Mouse (Mus musculus): ENCODE measurements around the gene Dync1i1. TPM values are rescaled to one million over a fixed set of nuclear protein-coding genes. Genes with fewer than 3 reads are reported as not detected.

The Dync1i1 gene
- polyA plus RNA-seq, 1 experiment, result 19.3 TPM

GRCm38 (mm10) chr6:5775461-5775860 is 50.0 kb downstream of the Dync1i1 start:
- DNase-seq (ENCODE audit: low read depth), result peak; percentile 57
- TF ChIP-seq POLR2A (IDR thresholded peaks at IDR 0.05; ENCODE audit: borderline replicate concordance, extremely low read depth, insufficient read depth, insufficient read length, poor library complexity, severe bottlenecking) (no peak), CTCF (IDR thresholded peaks at IDR 0.05; ENCODE audit: borderline replicate concordance, extremely low read depth, insufficient read depth, insufficient read length) (no peak)

GRCm38 (mm10) chr6:5781752-5782151 is 56.3 kb downstream of the Dync1i1 start:
- DNase-seq (ENCODE audit: low read depth), result no peak
- TF ChIP-seq CTCF (IDR thresholded peaks at IDR 0.05; ENCODE audit: borderline replicate concordance, extremely low read depth, insufficient read depth, insufficient read length) (no peak), POLR2A (IDR thresholded peaks at IDR 0.05; ENCODE audit: borderline replicate concordance, extremely low read depth, insufficient read depth, insufficient read length, poor library complexity, severe bottlenecking) (no peak)

GRCm38 (mm10) chr6:5783830-5784229 is 58.4 kb downstream of the Dync1i1 start:
- TF ChIP-seq POLR2A (IDR thresholded peaks at IDR 0.05; ENCODE audit: borderline replicate concordance, extremely low read depth, insufficient read depth, insufficient read length, poor library complexity, severe bottlenecking) (no peak), CTCF (IDR thresholded peaks at IDR 0.05; ENCODE audit: borderline replicate concordance, extremely low read depth, insufficient read depth, insufficient read length) (no peak)
- no peak for DNase-seq (ENCODE audit: low read depth)

- peak; percentile 23 for DNase-seq (ENCODE audit: low read depth)
- TF ChIP-seq CTCF (IDR thresholded peaks at IDR 0.05; ENCODE audit: borderline replicate concordance, extremely low read depth, insufficient read depth, insufficient read length) (no peak), POLR2A (IDR thresholded peaks at IDR 0.05; ENCODE audit: borderline replicate concordance, extremely low read depth, insufficient read depth, insufficient read length, poor library complexity, severe bottlenecking) (no peak)
Measured at GRCm38 (mm10) chr6:5790607-5791006, 65.2 kb downstream of the Dync1i1 start.

GRCm38 (mm10) chr6:5794106-5794753 is 68.8 kb downstream of the Dync1i1 start:
- TF ChIP-seq POLR2A (IDR thresholded peaks at IDR 0.05; ENCODE audit: borderline replicate concordance, extremely low read depth, insufficient read depth, insufficient read length, poor library complexity, severe bottlenecking), result no peak
- no peak for TF ChIP-seq CTCF (IDR thresholded peaks at IDR 0.05; ENCODE audit: borderline replicate concordance, extremely low read depth, insufficient read depth, insufficient read length)
- DNase-seq (ENCODE audit: low read depth), result no peak

- no peak for DNase-seq (ENCODE audit: low read depth)
- TF ChIP-seq CTCF (IDR thresholded peaks at IDR 0.05; ENCODE audit: borderline replicate concordance, extremely low read depth, insufficient read depth, insufficient read length) (no peak), POLR2A (IDR thresholded peaks at IDR 0.05; ENCODE audit: borderline replicate concordance, extremely low read depth, insufficient read depth, insufficient read length, poor library complexity, severe bottlenecking) (no peak)
Measured at GRCm38 (mm10) chr6:5795314-5795713, 69.9 kb downstream of the Dync1i1 start.

GRCm38 (mm10) chr6:5802124-5802839 is 76.8 kb downstream of the Dync1i1 start:
- peak; percentile 84 for DNase-seq (ENCODE audit: low read depth)
- TF ChIP-seq POLR2A (IDR thresholded peaks at IDR 0.05; ENCODE audit: borderline replicate concordance, extremely low read depth, insufficient read depth, insufficient read length, poor library complexity, severe bottlenecking), result no peak
- TF ChIP-seq CTCF (IDR thresholded peaks at IDR 0.05; ENCODE audit: borderline replicate concordance, extremely low read depth, insufficient read depth, insufficient read length), result peak; percentile 27; the same call in 1 of the 2 replicates

GRCm38 (mm10) chr6:5802840-5803491 is 77.5 kb downstream of the Dync1i1 start:
- TF ChIP-seq CTCF (IDR thresholded peaks at IDR 0.05; ENCODE audit: borderline replicate concordance, extremely low read depth, insufficient read depth, insufficient read length), result no peak
- TF ChIP-seq POLR2A (IDR thresholded peaks at IDR 0.05; ENCODE audit: borderline replicate concordance, extremely low read depth, insufficient read depth, insufficient read length, poor library complexity, severe bottlenecking), result no peak
- peak; percentile 23 for DNase-seq (ENCODE audit: low read depth)

- DNase-seq (ENCODE audit: low read depth), result no peak
- TF ChIP-seq CTCF (IDR thresholded peaks at IDR 0.05; ENCODE audit: borderline replicate concordance, extremely low read depth, insufficient read depth, insufficient read length) (no peak), POLR2A (IDR thresholded peaks at IDR 0.05; ENCODE audit: borderline replicate concordance, extremely low read depth, insufficient read depth, insufficient read length, poor library complexity, severe bottlenecking) (no peak)
Measured at GRCm38 (mm10) chr6:5808008-5808421, 82.6 kb downstream of the Dync1i1 start.

- no peak for DNase-seq (ENCODE audit: low read depth)
- TF ChIP-seq CTCF (IDR thresholded peaks at IDR 0.05; ENCODE audit: borderline replicate concordance, extremely low read depth, insufficient read depth, insufficient read length) (no peak), POLR2A (IDR thresholded peaks at IDR 0.05; ENCODE audit: borderline replicate concordance, extremely low read depth, insufficient read depth, insufficient read length, poor library complexity, severe bottlenecking) (no peak)
Measured at GRCm38 (mm10) chr6:5812076-5812475, 86.6 kb downstream of the Dync1i1 start.

GRCm38 (mm10) chr6:5819674-5820073 is 94.2 kb downstream of the Dync1i1 start:
- DNase-seq (ENCODE audit: low read depth), result no peak
- no peak for TF ChIP-seq POLR2A (IDR thresholded peaks at IDR 0.05; ENCODE audit: borderline replicate concordance, extremely low read depth, insufficient read depth, insufficient read length, poor library complexity, severe bottlenecking)
- TF ChIP-seq CTCF (IDR thresholded peaks at IDR 0.05; ENCODE audit: borderline replicate concordance, extremely low read depth, insufficient read depth, insufficient read length), result no peak
